Mouse (Mus musculus) E14TG2a.4 (cell line): ENCODE data around the gene Megf9.

Experiments
- CTCF ChIP-seq: conservative IDR thresholded peaks from 2 replicates; pipeline ENCODE4 v1.5.1; 2014; ENCODE audit warnings: low read length
- NANOG ChIP-seq: IDR thresholded peaks from 2 replicates; pipeline ENCODE4 v1.6.1; 2014; ENCODE audit warnings: borderline replicate concordance, low read length, mixed read lengths
- POU5F1 ChIP-seq: IDR thresholded peaks from 2 replicates; pipeline ENCODE4 v1.6.1; 2014; ENCODE audit warnings: low read length, borderline replicate concordance

DNA sequence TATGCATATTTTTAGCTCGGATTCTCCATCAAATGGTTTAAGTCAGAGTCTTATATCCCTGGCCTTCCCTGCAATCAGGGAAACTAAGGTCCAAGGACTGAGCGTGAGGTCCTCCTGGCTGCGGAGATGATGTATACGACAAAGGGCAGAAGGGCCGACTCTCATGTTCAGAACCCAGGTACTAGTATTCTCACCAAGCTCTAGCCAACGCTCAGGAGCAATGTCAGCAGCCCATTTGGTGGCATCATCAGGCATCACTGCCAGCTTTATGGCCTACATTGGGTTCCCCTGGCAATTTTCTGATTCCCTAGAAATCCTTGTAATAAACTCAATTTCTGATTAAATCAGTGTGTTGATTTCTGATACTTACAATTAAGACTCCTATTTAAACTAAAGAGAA is 18.5 kb downstream of the Megf9 start:
- TF ChIP-seq CTCF = no peak
- no peak for TF ChIP-seq NANOG
- TF ChIP-seq POU5F1 = no peak
